Comparison of ENCODE assay signal across 16 mouse cellular contexts in genomic region chr2:162282606-162283005, GRCm38 (mm10).
DNase-seq lines count a peak whose midpoint lies in the region; ATAC-seq lines count a peak whose summit lies in the region.
"Had no signal": no experiment of that assay in that cellular context is flagged by ENCODE, and none has a peak within 500 bp of the region (broad histone marks: within the 10 kb centered on the region; RNA-seq: fewer than 3 reads in every experiment).

No protein-coding gene starts in this region.

- peak; percentile 16 to 19 for DNase-seq in layer of hippocampus, adult 8-10 months (ENCODE audit: low spot score in 2 of 2)
- no peak for DNase-seq in layer of hippocampus, postnatal 10 days (ENCODE audit: low spot score in 2 of 2)
- DNase-seq in urinary bladder, postnatal 14 days (ENCODE audit: low spot score), result peak; percentile 28
- no peak for DNase-seq in urinary bladder, postnatal 4 days (ENCODE audit: low spot score in 2 of 2)
- DNase-seq in forebrain, embryonic 10.5 days (ENCODE audit: extremely low spot score, low spot score), result no peak
- DNase-seq in heart, postnatal 10 days, result no peak
- DNase-seq in gastrocnemius, postnatal 14 days, result no peak
- DNase-seq: adrenal gland, adult 8-10 months; cerebellum, adult 11 months; heart, adult 11 months; kidney, adult 18-20 months; spleen, adult 18-20 months had no signal

- H3K9me3 ChIP-seq in forebrain, embryonic 10.5 days, result no peaks in the 10 kb centered on the region; the same call in 1 of the 2 replicates
- no peaks in the 10 kb centered on the region for H3K9me3 ChIP-seq in neural tube, embryonic 14.5 days (ENCODE audit: control insufficient read depth, low read length)

- no peak overlapping the region for H3K9ac ChIP-seq in neural tube, embryonic 14.5 days (replicated peaks; ENCODE audit: low read depth, low read length)

- no peak overlapping the region for H3K4me3 ChIP-seq in forebrain, embryonic 10.5 days
- H3K4me3 ChIP-seq in neural tube, embryonic 14.5 days (ENCODE audit: low read depth, low read length), result no peak overlapping the region

- H3K27ac ChIP-seq in forebrain, embryonic 10.5 days, result peak overlapping the region; percentile 44; the same call in 1 of the 2 replicates
- H3K27ac ChIP-seq in neural tube, embryonic 14.5 days (ENCODE audit: low read depth, low read length), result no peak overlapping the region
- H3K27ac ChIP-seq: macrophage; stomach, postnatal 0 days had no signal

- ATAC-seq in neural tube, embryonic 14.5 days (ENCODE audit: low read depth), result 0 out of 2 replicates have a peak, but pooled peaks have one; percentile 51

- H3K36me3 ChIP-seq in forebrain, embryonic 10.5 days (replicated peaks), result no peaks in the 10 kb centered on the region
- H3K36me3 ChIP-seq in neural tube, embryonic 14.5 days (ENCODE audit: control insufficient read depth, insufficient read depth, low read length), result no peaks in the 10 kb centered on the region

- H3K4me1 ChIP-seq in forebrain, embryonic 10.5 days, result peaks cover 21% of the 10 kb centered on the region
- H3K4me1 ChIP-seq in neural tube, embryonic 14.5 days (ENCODE audit: control insufficient read depth, insufficient read depth, low read length), result no peaks in the 10 kb centered on the region

- 93% methylated on average over 4 of the region's 4 CpGs for WGBS in forebrain, embryonic 10.5 days
- 67% methylated on average over 4 of the region's 4 CpGs for WGBS in neural tube, embryonic 14.5 days

- H3K4me2 ChIP-seq in neural tube, embryonic 14.5 days (ENCODE audit: low read depth, low read length), result no peak overlapping the region

- intact Hi-C loops in heart, postnatal 10 days (cut with DNase I), result no loop called here
- intact Hi-C loops in gastrocnemius, postnatal 14 days (cut with DNase I; ENCODE audit: low total_unique reads), result no loop called here

- no peaks in the 10 kb centered on the region for H3K27me3 ChIP-seq in forebrain, embryonic 10.5 days (ENCODE audit: poor library complexity, severe bottlenecking)
- no peaks in the 10 kb centered on the region for H3K27me3 ChIP-seq in neural tube, embryonic 14.5 days (ENCODE audit: control insufficient read depth, insufficient read depth, low read length)
- H3K27me3 ChIP-seq: CH12.LX had no signal

Comparison
In these comparisons a context has a peak if more than half of its experiments do, and no peak if none do; other contexts are left out.
1. DNase-seq: peak in layer of hippocampus, adult 8-10 months (2 of 2) and urinary bladder, postnatal 14 days (single experiment); none in layer of hippocampus, postnatal 10 days (0 of 2), urinary bladder, postnatal 4 days (0 of 2), forebrain, embryonic 10.5 days (single experiment), heart, postnatal 10 days (0 of 2) and gastrocnemius, postnatal 14 days (single experiment).